8 mouse cellular contexts compared by ENCODE assay signal in the genomic region with DNA sequence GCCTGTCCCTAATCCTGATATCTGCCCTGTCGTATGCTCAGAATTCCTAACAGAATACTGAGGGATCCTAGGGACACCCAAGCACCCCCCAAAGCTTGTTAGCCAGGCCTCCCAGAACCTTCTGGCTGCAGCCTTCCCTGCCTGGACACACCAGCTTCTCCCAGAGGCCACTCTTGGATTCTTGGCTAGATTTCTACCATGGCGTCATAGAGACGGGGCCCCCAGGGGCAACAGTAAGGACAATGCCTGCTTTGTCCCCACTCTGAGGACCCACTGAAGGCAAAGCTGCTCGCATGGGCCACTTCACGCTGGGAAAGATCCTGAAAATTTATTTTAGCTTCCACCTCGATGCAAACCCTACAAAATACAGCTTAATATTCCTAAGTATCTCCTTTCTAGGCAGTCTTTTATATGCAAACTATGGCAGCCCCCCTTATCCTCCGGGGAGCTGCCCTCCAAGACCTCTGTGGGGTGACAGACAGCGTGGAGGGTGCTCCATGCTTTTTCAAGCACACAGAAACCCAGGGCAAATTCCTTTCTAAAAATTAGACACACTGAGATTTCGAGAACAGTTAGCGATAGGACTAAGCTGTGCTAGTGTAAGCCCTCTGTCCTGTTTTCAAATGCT. TPM values are rescaled to one million over a fixed set of nuclear protein-coding genes. Genes with fewer than 3 reads are reported as not detected.
DNase-seq lines count a peak whose midpoint lies in the region; ATAC-seq lines count a peak whose summit lies in the region.

No protein-coding gene starts in this region.

- H3K9me3 ChIP-seq in heart, embryonic 12.5 days (replicated peaks) = no peaks in the 10 kb centered on the region
- H3K9me3 ChIP-seq in limb, embryonic 10.5 days (replicated peaks) = no peaks in the 10 kb centered on the region

- no peaks in the 10 kb centered on the region for H3K27me3 ChIP-seq in heart, embryonic 12.5 days (replicated peaks)
- H3K27me3 ChIP-seq in limb, embryonic 10.5 days (ENCODE audit: low read depth, poor library complexity, severe bottlenecking) = no peaks in the 10 kb centered on the region

- 49% methylated on average over 10 of the region's 10 CpGs for WGBS in heart, embryonic 12.5 days
- WGBS in limb, embryonic 10.5 days = 89% methylated on average over 10 of the region's 10 CpGs

- no peak overlapping the region for H3K4me2 ChIP-seq in heart, embryonic 12.5 days

- peak overlapping the region; percentile 49 for H3K27ac ChIP-seq in heart, embryonic 12.5 days (ENCODE audit: poor library complexity, severe bottlenecking)
- peak overlapping the region; percentile 39; the same call in 1 of the 2 replicates for H3K27ac ChIP-seq in limb, embryonic 10.5 days

- 0 out of 2 replicates have a peak overlapping the region, but pooled peaks have one; percentile 39 for H3K9ac ChIP-seq in heart, embryonic 12.5 days

- H3K4me1 ChIP-seq in heart, embryonic 12.5 days (replicated peaks) = peaks cover 61% of the 10 kb centered on the region
- H3K4me1 ChIP-seq in limb, embryonic 10.5 days = peaks cover 31% of the 10 kb centered on the region

- no peak for ATAC-seq in heart, embryonic 12.5 days (ENCODE audit: insufficient number of reproducible peaks, low FRiP score)
- no peak for ATAC-seq in erythroid progenitor cell, adult 5-6 weeks (replicated peaks; ENCODE audit: low FRiP score, poor library complexity, severe bottlenecking)

- peak; percentile 53 for DNase-seq in cerebellum, adult 9-11 months
- DNase-seq in cerebellum, adult 9-10 months = no peak
- DNase-seq in Muller cell, postnatal 12 days (ENCODE audit: inconsistent ontology term) = peak; percentile 87
- DNase-seq in limb, embryonic 10.5 days (ENCODE audit: low spot score) = no peak
- DNase-seq in spleen, postnatal 10 days (ENCODE audit: low spot score in 2 of 2) = no peak
- DNase-seq in adrenal gland, postnatal 36 days = no peak

- no peak overlapping the region for H3K4me3 ChIP-seq in heart, embryonic 12.5 days
- H3K4me3 ChIP-seq in limb, embryonic 10.5 days = no peak overlapping the region

- H3K36me3 ChIP-seq in heart, embryonic 12.5 days = no peaks in the 10 kb centered on the region
- H3K36me3 ChIP-seq in limb, embryonic 10.5 days = no peaks in the 10 kb centered on the region

RNA-seq across cellular contexts. Expression of gene Sema4d, which starts 32.2 kb away (rescaled TPM):
- 17.3 and 17.4 TPM in 2 replicates for polyA plus RNA-seq in heart, embryonic 12.5 days (2016; fragmentation: Nextera tagmentation; extraction: Ambion mirVana)
- polyA plus RNA-seq in limb, embryonic 10.5 days (2016; fragmentation: Nextera tagmentation; extraction: Ambion mirVana) = 5.9 and 6.0 TPM in 2 replicates
- 9.6 and 14.1 TPM in 2 replicates for total RNA-seq in erythroid progenitor cell, adult 5-6 weeks (2015; ENCODE audit: low replicate concordance)
- total RNA-seq in erythroid progenitor cell, adult 5-6 weeks (2017; ENCODE audit: low replicate concordance) = 6.3 and 10.2 TPM in 2 replicates
- 10 to 100 TPM; 12.4 to 15.7 TPM for total RNA-seq in adrenal gland, postnatal 36 days (2021)

Comparison
In these comparisons a context has a peak if more than half of its experiments do, and no peak if none do; other contexts are left out.
1. DNase-seq: peak in cerebellum, adult 9-11 months (single experiment) and Muller cell, postnatal 12 days (single experiment); none in cerebellum, adult 9-10 months (single experiment), limb, embryonic 10.5 days (single experiment), spleen, postnatal 10 days (0 of 2) and adrenal gland, postnatal 36 days (0 of 2).